Mouse (Mus musculus) CH12.LX (cell line): ENCODE measurements at regions not wholly inside any gene's neighbourhood (a gene's known extent, or its start where the extent isn't known, plus 50 kb on each side); places are given as distances from the start of the nearest gene placed in this dataset.

ENCODE experiments used
- CTCF ChIP-seq, 2 experiments: IDR thresholded peaks in 1 of 2; conservative IDR thresholded peaks in 1 of 2; 2 replicates each; pipeline ENCODE4 v1.5.1; 2011 to 2012; ENCODE audit warnings: low read depth in 2 of 2, low read length in 2 of 2, improper control_type of control experiment in 1 of 2, inconsistent platforms in 1 of 2, mild to moderate bottlenecking in 1 of 2, moderate library complexity in 1 of 2
- EP300 ChIP-seq: IDR thresholded peaks from 2 replicates; pipeline ENCODE4 v1.6.1; 2011; ENCODE audit warnings: low read length, improper control_type of control experiment
- IRF4 ChIP-seq: IDR thresholded peaks from 2 replicates; pipeline ENCODE4 v1.6.1; 2014; ENCODE audit warnings: low read depth, mild to moderate bottlenecking, inconsistent platforms, low read length, improper control_type of control experiment
- MAFK ChIP-seq: IDR thresholded peaks from 2 replicates; pipeline ENCODE4 v1.6.1; 2011; ENCODE audit warnings: low read length, improper control_type of control experiment; ENCODE audit not compliant: insufficient replicate concordance
- MEF2A ChIP-seq: IDR thresholded peaks from 2 replicates; pipeline ENCODE4 v1.6.1; 2014; ENCODE audit warnings: low read depth, mild to moderate bottlenecking, inconsistent platforms, low read length, improper control_type of control experiment, borderline replicate concordance
- POLR2AphosphoS2 ChIP-seq: IDR thresholded peaks from 2 replicates; pipeline ENCODE4 v1.6.1; 2011; ENCODE audit warnings: low read depth, low read length, improper control_type of control experiment
- ZMIZ1 ChIP-seq: IDR thresholded peaks from 2 replicates; pipeline ENCODE4 v1.6.1; 2012; ENCODE audit warnings: low read depth, mild to moderate bottlenecking, inconsistent platforms, low read length, improper control_type of control experiment

GRCm38 (mm10) chr1:161704961-161705360, 83.3 kb downstream of the Fasl start:
- TF ChIP-seq CTCF (conservative IDR thresholded peaks at IDR 0.05 in 1 of 2, IDR thresholded peaks at IDR 0.05 in 1 of 2; ENCODE audit: low read depth in 2 of 2, low read length in 2 of 2) (no peak), POLR2AphosphoS2 (no peak), IRF4 (no peak), EP300 (no peak), MEF2A (no peak), MAFK (no peak), ZMIZ1 (no peak)
